Mouse (Mus musculus) embryo, embryonic 11 days (tissue): ENCODE measurements at regions not wholly inside any gene's neighbourhood (a gene's known extent, or its start where the extent isn't known, plus 50 kb on each side); places are given as distances from the start of the nearest gene placed in this dataset.
A peak's percentile ranks its signal among the peaks of the same experiment; 100 is the strongest.

Source experiments
- DNase-seq: peaks from one replicate; pipeline ENCODE4 v3.0.0-alpha.2; 2015

DNA sequence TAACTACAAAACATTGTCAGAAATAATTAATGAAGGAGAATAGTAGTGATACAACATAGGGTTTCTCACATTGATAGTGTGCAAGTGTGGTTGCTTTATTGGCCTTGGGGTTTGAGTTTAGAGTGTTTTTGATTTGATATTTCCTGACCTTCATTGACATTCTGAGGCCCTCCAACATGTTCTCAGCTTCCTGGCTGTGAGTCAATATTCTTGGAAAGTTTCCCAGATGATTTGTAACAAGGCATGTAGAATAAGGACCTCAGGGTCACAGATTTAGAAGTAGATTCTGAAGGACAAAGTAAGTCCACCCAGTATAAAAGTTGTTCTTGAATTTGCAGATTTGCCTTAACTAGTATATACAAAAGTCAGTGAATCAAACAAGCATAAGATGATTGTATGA lies 969.7 kb upstream of the Pcdh9 start:
- no peak for DNase-seq

DNA sequence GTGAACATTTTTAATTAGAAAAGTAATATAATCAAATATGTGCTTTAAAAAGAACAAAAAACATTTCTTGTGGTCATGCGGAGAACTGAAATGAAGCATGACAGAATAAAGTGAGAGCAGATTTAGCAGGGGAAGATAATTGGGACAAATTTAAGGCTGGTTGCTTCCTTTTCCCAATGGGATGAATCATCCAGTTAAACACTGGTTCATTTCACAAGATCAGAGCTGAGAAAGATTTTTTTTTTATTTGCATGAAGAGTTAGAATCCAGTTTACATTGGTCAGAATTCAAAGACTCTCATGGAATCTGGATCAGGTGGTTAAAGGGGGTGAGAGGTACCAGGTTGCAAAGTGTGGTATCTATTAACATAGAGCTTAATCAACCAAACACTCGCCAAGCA lies 978.5 kb upstream of the Pcdh9 start:
- no peak for DNase-seq

DNA sequence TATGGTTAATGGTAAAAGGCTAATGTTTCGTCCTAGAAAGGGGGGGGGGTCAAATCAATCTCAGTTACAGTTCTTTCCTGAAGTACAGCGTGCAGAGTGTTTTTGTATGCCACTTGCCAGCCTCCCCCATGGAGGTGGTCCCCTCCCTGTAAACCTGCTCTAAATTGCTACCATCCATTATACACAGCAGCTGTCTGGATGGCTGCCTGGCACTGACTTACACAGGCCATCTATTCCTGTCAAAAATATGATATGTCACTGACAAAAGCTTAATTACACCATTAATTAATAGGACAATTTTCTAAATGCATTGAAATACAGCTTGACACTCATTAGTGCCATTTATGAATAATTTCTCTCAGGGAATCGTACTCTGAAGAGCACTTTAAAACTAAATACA lies 995.0 kb upstream of the 4921530L21Rik start:
- no peak for DNase-seq

DNA sequence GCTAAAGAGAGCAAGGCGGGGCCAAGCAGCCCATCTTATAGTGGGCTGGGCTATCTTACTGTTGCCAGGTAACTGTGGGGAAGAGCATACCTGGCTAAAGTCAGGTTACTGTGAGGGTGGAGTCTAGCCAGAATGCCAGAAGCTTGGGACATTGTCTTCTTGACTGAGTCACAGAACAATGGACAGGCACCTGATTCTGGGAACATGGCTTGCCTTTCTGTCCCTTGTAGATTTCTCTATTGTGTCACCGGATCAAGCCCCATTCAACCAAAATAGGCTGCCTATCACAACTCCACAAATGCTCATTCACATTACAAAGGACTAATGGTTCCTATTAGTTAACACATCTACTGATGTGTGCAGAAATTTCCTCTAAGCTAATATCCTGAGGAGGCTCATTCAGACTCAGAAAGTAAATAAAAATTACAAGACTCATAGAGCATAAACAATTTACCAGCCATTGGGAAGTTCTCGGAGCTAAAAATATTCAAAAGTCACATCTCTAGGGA lies 985.7 kb upstream of the 4921530L21Rik start:
- DNase-seq: no peak

DNA sequence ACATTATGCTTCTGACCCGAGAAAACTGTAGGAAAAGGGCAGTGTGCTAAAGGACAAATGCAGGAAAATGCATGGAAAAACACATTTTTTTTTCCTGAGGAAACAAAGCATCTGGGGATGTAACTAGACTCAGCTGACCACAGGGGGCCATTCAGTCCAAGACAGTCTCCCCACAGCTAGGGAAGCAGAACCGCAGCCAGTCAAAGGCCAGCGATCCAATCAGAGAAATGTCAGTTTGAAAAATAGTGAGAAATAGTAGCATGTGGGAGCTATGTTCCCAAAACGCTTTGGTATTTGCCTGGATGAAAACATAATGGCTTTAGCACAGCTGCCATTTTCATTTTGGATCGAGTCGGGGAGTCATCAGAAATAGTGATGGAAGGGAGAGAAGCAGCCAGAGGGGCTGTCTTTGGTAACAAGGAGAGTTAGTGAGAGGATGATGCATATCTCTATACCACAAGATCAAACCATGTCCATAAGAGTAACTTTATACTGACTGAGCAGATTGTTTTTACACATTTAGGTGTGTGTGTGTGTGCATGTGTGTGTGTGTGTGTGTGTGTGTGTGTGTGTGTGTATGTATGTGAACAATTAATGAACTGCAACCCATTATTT lies 982.3 kb upstream of the 4921530L21Rik start:
- peak; percentile 40 for DNase-seq

DNA sequence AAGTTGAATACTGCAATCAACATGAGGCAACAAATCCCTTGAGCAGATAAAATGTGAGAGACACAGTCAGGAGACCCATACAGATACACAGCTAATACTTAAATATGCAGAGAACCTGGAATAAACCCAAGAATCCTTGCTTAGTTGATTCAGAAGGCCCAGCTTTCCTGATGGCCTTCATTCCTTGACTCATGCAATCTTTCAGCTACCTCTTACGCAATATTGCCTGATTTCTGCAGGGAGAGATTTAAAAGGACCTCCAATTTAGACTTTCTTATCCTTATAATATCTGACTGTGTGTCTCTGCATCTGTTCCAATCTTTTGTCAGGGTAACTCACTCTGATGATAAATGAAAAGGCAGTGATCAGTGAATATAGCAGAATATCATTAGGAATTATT lies 968.7 kb upstream of the 4921530L21Rik start:
- DNase-seq: no peak

DNA sequence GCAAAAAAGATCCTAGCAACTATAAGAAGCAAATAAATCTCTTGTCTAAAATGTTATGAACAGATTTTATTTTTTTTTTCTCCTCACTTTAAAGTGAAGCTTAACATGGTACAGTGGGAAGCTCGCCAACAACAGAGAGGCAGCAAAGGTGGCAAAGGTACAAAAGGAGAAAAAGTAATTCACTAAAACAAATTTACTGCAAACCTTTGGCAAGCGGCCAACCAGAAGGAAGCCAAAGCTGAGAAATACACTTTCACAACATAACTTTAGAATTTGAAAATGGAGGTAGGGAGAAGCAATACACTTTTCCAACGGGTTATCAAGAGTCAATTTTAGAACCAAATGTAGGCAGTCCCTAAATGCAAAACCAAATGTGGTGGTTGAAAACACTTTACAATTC lies 939.6 kb upstream of the 4921530L21Rik start:
- no peak for DNase-seq
